Mouse (Mus musculus) lung, adult 2 months (tissue): ENCODE data around the gene Sh2b1. TPM values are rescaled to one million over a fixed set of nuclear protein-coding genes. Genes with fewer than 3 reads are reported as not detected.
A peak's percentile ranks its signal among the peaks of the same experiment; 100 is the strongest.

Experiments
- DNase-seq: peaks from one replicate; pipeline ENCODE4 v3.0.0; 2022
- H3K4me1 ChIP-seq: fragments of 200-500 bp; 2 replicates; pipeline ENCODE4 v1.6.1; 2011; ENCODE audit warnings: low read length; ENCODE audit not compliant: control insufficient read depth, insufficient read depth
- H3K4me3 ChIP-seq: fragments of 200-500 bp; replicated peaks from 2 replicates; pipeline ENCODE3; 2011; ENCODE audit warnings: low read depth, mild to moderate bottlenecking, control low read depth, low read length; ENCODE audit errors: extremely low read depth
- CTCF ChIP-seq: fragments of 200-500 bp; IDR thresholded peaks from 2 replicates; pipeline ENCODE4 v1.5.1; 2011; ENCODE audit warnings: mild to moderate bottlenecking, low read length, control low read depth; ENCODE audit not compliant: insufficient read depth
- POLR2A ChIP-seq: fragments of 200-500 bp; IDR thresholded peaks from 2 replicates; pipeline ENCODE4 v1.6.1; 2011; ENCODE audit warnings: low read depth, mild to moderate bottlenecking, control low read depth, low read length, borderline replicate concordance; ENCODE audit errors: extremely low read depth
- WGBS: fragments of 180-500 bp; shearing (Covaris S2); methylation state at CpG from one replicate; pipeline ENCODE4 v1.1.7; 2018; 5-methylcytosine and 5-hydroxymethylcytosine counted together
- polyA plus RNA-seq: library from polyadenylated mRNA; depleted of rRNA; stranded (reverse); fragments of >200 nt; gene quantifications from 2 replicates; pipeline ENCODE4 v1.2.3, GENCODE M21; 2012; rRNA removed

The Sh2b1 gene
- polyA plus RNA-seq, 1 experiment = 62.4 TPM

DNA sequence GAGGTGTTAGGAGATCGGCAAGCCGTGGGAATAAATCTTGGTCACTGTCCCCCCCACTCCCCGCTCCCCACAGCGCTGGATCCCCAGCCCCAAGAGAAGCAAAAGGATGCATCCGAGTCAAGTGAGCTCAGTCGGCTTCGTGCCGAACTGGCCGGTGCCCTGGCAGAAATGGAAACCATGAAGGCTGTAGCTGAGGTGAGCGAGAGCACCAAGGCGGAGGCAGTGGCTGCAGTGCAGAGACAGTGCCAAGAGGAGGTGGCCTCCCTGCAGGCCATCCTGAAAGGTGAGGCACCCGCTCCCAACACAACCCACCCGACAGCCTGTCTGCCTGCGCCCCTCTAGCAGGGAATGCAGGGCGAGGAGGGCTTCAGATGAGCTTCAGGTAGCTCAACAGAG is 45.7 kb downstream of the Sh2b1 start:
- TF ChIP-seq POLR2A (no peak), CTCF (no peak)
- WGBS = 27% methylated on average over 15 of the region's 15 CpGs
- no peak for DNase-seq
- Histone ChIP-seq H3K4me1 (peaks cover 9% of the 10 kb centered on the region), H3K4me3 (peak overlapping the region; percentile 97)

DNA sequence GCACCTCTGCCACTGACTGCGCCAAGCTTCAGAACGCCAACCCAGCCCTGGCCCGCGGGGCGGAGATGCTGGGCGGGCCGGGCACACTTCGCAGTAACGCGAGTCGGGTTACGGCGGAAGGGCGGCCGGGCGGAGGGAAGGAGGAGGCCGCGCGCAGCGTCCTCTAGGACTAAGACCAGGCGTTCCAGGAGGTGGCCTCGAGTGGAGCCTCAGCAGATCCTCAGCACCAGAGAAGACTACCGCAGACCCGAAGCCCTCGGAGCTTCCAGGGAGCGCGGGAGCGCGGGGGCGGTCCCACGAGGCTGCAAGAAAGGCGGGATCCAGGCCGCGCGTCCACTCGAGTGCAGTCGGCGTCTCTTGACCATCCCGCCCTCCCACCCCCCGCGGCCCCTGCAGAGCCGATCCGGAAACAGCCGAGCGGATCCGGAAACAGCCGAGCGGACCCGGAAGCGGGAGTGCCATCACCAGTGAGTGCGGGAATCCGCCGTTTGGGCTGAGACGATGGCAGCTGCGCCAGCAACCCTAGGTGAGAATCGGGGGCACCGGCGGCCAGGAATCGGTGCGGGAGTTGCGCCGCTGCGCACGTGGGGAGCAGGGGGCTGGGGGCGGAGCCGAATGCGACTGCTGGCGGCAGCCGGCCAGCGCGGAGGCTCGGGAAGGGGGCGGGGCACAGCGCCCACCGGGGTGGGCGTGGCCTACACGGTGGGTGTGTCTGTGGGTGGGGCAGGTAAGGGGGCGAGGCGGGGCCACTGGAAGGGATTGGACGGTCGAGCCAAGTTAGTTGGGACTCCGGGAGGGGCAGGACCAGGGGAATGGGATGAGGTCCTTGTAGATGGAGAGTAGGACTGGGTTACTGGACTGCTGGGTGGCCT is 46.4 kb downstream of the Sh2b1 start, which contains the start of gene Rabep2:
Rabep2 (plus strand) TSS at position 129 of the 872 bp plus-strand sequence.
- WGBS = under 1% methylated on average over 82 of the region's 82 CpGs
- TF ChIP-seq POLR2A (peak; percentile 58; the same call in 1 of the 2 replicates), CTCF (no peak)
- H3K4me1 ChIP-seq = peaks cover 9% of the 10 kb centered on the region
- peak within 1 kb of the TSS; percentile 98 for H3K4me3 ChIP-seq
- peak; percentile 98 for DNase-seq

DNA sequence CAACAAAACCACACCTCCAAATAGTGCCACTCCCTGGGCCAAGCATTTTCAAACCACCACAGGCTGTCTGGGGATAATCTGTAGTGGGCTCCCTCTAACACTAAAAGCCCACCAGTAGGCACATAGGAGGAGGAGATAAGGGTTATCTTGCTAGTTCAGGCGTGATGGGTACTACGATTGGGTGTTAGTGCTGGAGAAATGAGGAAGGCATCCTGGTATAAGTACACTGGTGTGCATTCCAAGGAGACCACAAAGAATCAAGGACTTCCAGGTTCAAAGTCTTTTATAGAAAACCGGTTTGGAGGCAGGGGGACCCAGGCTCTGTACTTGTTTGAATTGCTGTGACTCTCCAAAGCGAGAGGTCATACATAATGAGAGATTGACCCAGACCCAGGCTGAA is 47.1 kb downstream of the Sh2b1 start:
- peaks cover 9% of the 10 kb centered on the region for H3K4me1 ChIP-seq
- TF ChIP-seq POLR2A = no peak
- TF ChIP-seq CTCF = no peak
- WGBS = 21% methylated on average over 4 of the region's 4 CpGs
- peak overlapping the region; percentile 98 for H3K4me3 ChIP-seq
- no peak for DNase-seq

DNA sequence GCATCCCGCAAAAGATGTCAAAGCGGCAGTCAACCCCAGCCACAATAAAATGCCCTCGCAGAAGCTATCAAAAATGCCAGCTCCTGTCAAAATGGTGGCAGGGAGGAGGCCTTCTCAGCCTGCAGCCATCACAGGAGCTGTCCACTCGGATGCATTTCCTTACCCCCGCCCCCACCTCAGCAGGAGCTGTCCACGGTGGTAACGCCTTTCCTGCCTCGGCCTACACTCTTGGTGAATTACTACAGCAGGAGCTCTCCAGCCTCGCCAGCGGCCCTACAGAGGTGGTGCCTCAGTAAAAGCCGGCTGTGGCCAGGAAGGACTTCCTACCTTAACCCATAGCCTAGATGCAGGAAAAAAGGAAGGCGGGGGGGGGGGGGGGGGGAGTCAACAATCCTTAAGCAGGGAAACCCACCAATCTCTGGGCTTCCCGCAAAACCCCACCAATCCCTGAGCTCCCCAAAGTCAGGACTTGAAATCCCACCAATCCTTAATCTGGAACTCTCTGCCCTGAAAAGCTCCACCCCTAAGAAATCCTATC is 47.8 kb downstream of the Sh2b1 start:
- 51% methylated on average over 13 of the region's 13 CpGs for WGBS
- peaks cover 9% of the 10 kb centered on the region for H3K4me1 ChIP-seq

DNA sequence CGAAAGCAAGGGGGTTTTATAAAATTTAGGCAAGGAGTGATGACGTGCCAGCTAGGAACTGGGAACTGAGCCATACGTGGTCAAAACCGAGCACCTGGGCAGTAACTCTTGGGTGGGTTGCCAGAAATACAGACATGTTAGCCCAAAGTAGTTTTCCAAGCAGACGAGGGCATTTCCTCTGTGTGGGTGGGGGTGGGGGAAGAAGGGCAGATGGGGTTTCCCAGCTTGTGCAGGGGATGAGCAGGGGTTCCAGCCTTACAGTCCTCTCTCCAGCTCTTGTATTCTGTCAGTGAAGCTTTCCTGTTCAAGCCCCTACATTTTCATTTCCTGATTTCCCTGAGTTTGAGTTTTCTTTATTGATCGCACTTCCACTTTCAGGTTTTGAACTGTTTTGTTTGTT is 51.1 kb downstream of the Sh2b1 start:
- no peak for DNase-seq
- peaks cover 5% of the 10 kb centered on the region for H3K4me1 ChIP-seq
- no peak overlapping the region for H3K4me3 ChIP-seq
- TF ChIP-seq CTCF (no peak), POLR2A (no peak)
- WGBS = 70% methylated on average over 6 of the region's 6 CpGs

More for the DNA sequence above, 47.8 kb downstream of the Sh2b1 start:
- TF ChIP-seq POLR2A = no peak
- no peak for TF ChIP-seq CTCF
- DNase-seq = no peak
- no peak overlapping the region for H3K4me3 ChIP-seq

DNA sequence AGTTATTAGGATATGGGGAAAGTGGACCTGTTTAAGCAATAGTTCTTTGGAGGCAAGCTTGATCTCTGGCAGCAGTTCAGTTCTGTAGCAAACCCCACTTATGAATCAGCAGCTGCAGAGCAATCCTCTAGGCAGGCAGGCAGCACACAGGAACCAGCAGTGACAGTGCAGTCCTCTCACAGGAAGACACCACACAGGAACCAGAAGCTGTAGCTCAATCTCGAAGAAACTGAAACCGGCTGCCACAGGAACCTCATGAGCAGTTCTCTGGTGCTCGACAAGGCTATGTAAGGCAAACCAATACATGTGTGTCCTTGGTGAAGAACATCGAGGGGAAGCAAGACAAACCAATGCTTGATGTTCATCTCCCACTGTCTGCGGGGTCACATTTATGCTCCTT is 53.5 kb downstream of the Sh2b1 start:
- no peak for DNase-seq
- H3K4me1 ChIP-seq = no peaks in the 10 kb centered on the region
- 76% methylated on average over 5 of the region's 5 CpGs for WGBS
- no peak for TF ChIP-seq CTCF
- H3K4me3 ChIP-seq = no peak overlapping the region

DNA sequence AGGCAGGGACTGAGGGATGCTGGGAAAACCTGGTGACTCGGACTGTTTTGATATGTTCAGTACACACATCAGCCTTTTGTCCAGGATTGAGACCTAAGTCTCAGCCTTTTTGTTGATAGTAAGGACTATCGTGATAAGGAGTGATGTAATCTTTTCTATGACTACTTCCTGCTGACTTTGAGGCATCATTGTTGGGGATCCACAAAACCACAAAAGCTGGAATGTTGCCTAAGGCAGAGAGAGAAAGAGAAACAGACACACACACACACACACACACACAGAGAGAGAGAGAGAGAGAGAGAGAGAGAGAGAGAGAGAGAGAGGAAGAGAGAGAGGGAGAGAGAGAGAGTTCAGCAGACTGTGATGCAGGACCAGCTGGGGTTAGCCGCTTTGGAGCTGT is 56.7 kb downstream of the Sh2b1 start:
- 22% methylated on average over 3 of the region's 3 CpGs for WGBS
- no peaks in the 10 kb centered on the region for H3K4me1 ChIP-seq
- no peak for TF ChIP-seq POLR2A
- H3K4me3 ChIP-seq = no peak overlapping the region
- no peak for DNase-seq

DNA sequence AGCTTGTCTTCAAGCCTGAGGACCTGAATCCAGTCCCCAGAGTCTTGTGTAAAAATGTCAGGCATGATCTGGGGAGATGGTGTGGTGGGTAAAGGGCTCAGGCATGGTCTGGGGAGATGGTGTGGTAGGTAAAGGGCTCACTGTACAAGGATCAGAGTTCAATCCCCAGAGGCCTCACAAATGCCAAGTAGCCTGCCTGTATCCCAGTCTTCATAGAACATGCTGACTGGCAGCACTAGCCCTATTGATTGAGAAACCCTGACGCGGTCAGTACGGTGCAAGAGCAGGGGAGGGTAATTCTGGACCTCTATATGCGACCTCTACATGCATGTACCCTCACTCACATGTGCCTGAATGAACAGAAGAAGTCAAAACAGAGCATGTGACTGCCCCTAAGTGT is 57.6 kb downstream of the Sh2b1 start:
- no peak for DNase-seq
- TF ChIP-seq CTCF = no peak
- Histone ChIP-seq H3K4me3 (no peak overlapping the region), H3K4me1 (no peaks in the 10 kb centered on the region)
- WGBS = 89% methylated on average over 4 of the region's 4 CpGs

DNA sequence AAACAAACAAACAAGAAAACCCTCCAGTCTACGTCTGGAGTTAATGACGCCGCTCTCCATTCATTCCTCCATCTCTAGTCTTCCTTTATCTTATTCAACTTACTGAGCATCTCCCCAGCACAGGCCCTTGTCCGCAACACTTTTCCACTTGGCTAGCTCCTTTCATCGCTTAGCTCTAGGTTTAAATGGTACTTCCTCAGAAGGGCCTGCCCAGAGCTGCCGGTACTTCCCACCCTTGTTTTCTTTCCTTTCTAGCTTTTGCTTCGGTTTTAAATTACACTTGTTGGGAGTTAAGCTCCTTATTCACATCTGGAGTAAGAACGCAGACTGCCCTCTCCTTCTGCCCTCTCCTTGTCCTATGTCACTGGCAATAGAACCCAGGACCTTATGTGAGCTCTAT is 58.2 kb downstream of the Sh2b1 start:
- 65% methylated on average over 8 of the region's 8 CpGs for WGBS
- DNase-seq = no peak

More for the DNA sequence above, 58.2 kb downstream of the Sh2b1 start:
- Histone ChIP-seq H3K4me3 (no peak overlapping the region), H3K4me1 (no peaks in the 10 kb centered on the region)
- TF ChIP-seq CTCF (no peak), POLR2A (no peak)

Other genes starting within 250 kb of the Sh2b1 start
- gene Sbk1, start 202.8 kb downstream of the Sh2b1 start, polyA plus RNA-seq = 12.6 and 14.2 TPM in 2 replicates
- gene Lat, start 105.9 kb downstream of the Sh2b1 start, polyA plus RNA-seq = 16.3 and 17.4 TPM in 2 replicates
- 246 and 274 TPM in 2 replicates for gene Spns1, start 98.0 kb downstream of the Sh2b1 start, polyA plus RNA-seq
- 6.0 and 6.5 TPM in 2 replicates for gene Nfatc2ip, start 78.7 kb downstream of the Sh2b1 start, polyA plus RNA-seq
- 11.0 and 20.6 TPM in 2 replicates for gene Cd19, start 60.5 kb downstream of the Sh2b1 start, polyA plus RNA-seq
- gene Rabep2, start 46.7 kb downstream of the Sh2b1 start, polyA plus RNA-seq = 31.4 and 33.2 TPM in 2 replicates
- gene Atp2a1, start 12.3 kb downstream of the Sh2b1 start, polyA plus RNA-seq = 10.7 and 289 TPM in 2 replicates
- 53.1 and 71.0 TPM in 2 replicates for gene Tufm, start 11.9 kb upstream of the Sh2b1 start, polyA plus RNA-seq
- gene Atxn2l, start 28.0 kb upstream of the Sh2b1 start, polyA plus RNA-seq = 152 and 216 TPM in 2 replicates
- gene Eif3c, start 91.0 kb upstream of the Sh2b1 start, polyA plus RNA-seq = 71.6 and 83.9 TPM in 2 replicates
- gene Apobr, start 109.5 kb upstream of the Sh2b1 start, polyA plus RNA-seq = 17.6 and 18.1 TPM in 2 replicates
- 63.8 and 104 TPM in 2 replicates for gene Cln3, start 110.4 kb upstream of the Sh2b1 start, polyA plus RNA-seq
- 0.43 and 0.79 TPM in 2 replicates for gene Il27, start 119.5 kb upstream of the Sh2b1 start, polyA plus RNA-seq
- gene Nupr1, start 155.4 kb upstream of the Sh2b1 start, polyA plus RNA-seq = 48.1 and 102 TPM in 2 replicates
- gene Sgf29, start 173.9 kb upstream of the Sh2b1 start, polyA plus RNA-seq = 36.4 and 43.4 TPM in 2 replicates
- 55.6 and 69.2 TPM in 2 replicates for gene Sult1a1, start 201.0 kb upstream of the Sh2b1 start, polyA plus RNA-seq
- 38.2 and 39.6 TPM in 2 replicates for gene Bola2, start 220.0 kb upstream of the Sh2b1 start, polyA plus RNA-seq
- 23.4 and 27.7 TPM in 2 replicates for gene Slx1b, start 220.4 kb upstream of the Sh2b1 start, polyA plus RNA-seq
- 208 and 229 TPM in 2 replicates for gene Coro1a, start 232.4 kb upstream of the Sh2b1 start, polyA plus RNA-seq